Mouse (Mus musculus): ENCODE measurements around the gene Laptm5. TPM values are rescaled to one million over a fixed set of nuclear protein-coding genes. Genes with fewer than 3 reads are reported as not detected.

Gene Laptm5
- polyA plus RNA-seq, 1 experiment, result not detected

GRCm38 (mm10) chr4:130957156-130957555, 44.2 kb downstream of the Laptm5 start:
- Histone ChIP-seq H3K27ac (ENCODE audit: insufficient read depth, low read depth, low read length) (no peak overlapping the region), H3K4me3 (ENCODE audit: insufficient read depth, low read depth, low read length) (no peak overlapping the region), H3K4me1 (ENCODE audit: control insufficient read depth, insufficient read depth, low read length) (no peaks in the 10 kb centered on the region)
- WGBS, result 75% methylated on average over 10 of the region's 10 CpGs
- TF ChIP-seq POLR2A (IDR thresholded peaks at IDR 0.05; ENCODE audit: insufficient read depth, low read depth, low read length) (no peak), CTCF (IDR thresholded peaks at IDR 0.05; ENCODE audit: insufficient read depth, low read depth, low read length) (no peak)

- no peaks in the 10 kb centered on the region for H3K4me1 ChIP-seq (ENCODE audit: control insufficient read depth, insufficient read depth, low read length)
- no peak for TF ChIP-seq POLR2A (IDR thresholded peaks at IDR 0.05; ENCODE audit: insufficient read depth, low read depth, low read length)
- TF ChIP-seq CTCF (IDR thresholded peaks at IDR 0.05; ENCODE audit: insufficient read depth, low read depth, low read length), result no peak
- 81% methylated on average over 5 of the region's 5 CpGs for WGBS
- no peak overlapping the region for H3K27ac ChIP-seq (ENCODE audit: insufficient read depth, low read depth, low read length)
- H3K4me3 ChIP-seq (ENCODE audit: insufficient read depth, low read depth, low read length), result no peak overlapping the region
Measured at GRCm38 (mm10) chr4:130958812-130959211, 45.9 kb downstream of the Laptm5 start.

GRCm38 (mm10) chr4:130959678-130960077, 46.8 kb downstream of the Laptm5 start:
- Histone ChIP-seq H3K4me3 (ENCODE audit: insufficient read depth, low read depth, low read length) (no peak overlapping the region), H3K27ac (ENCODE audit: insufficient read depth, low read depth, low read length) (no peak overlapping the region), H3K4me1 (ENCODE audit: control insufficient read depth, insufficient read depth, low read length) (no peaks in the 10 kb centered on the region)
- TF ChIP-seq POLR2A (IDR thresholded peaks at IDR 0.05; ENCODE audit: insufficient read depth, low read depth, low read length) (no peak), CTCF (IDR thresholded peaks at IDR 0.05; ENCODE audit: insufficient read depth, low read depth, low read length) (no peak)
- WGBS, result 53% methylated on average over 6 of the region's 6 CpGs

- 27% methylated on average over 9 of the region's 9 CpGs for WGBS
- Histone ChIP-seq H3K4me3 (ENCODE audit: insufficient read depth, low read depth, low read length) (no peak overlapping the region), H3K27ac (ENCODE audit: insufficient read depth, low read depth, low read length) (no peak overlapping the region), H3K4me1 (ENCODE audit: control insufficient read depth, insufficient read depth, low read length) (no peaks in the 10 kb centered on the region)
- TF ChIP-seq POLR2A (IDR thresholded peaks at IDR 0.05; ENCODE audit: insufficient read depth, low read depth, low read length) (no peak), CTCF (IDR thresholded peaks at IDR 0.05; ENCODE audit: insufficient read depth, low read depth, low read length) (peak; percentile 93)
Measured at GRCm38 (mm10) chr4:130960118-130960734, 47.3 kb downstream of the Laptm5 start.

- H3K4me1 ChIP-seq (ENCODE audit: control insufficient read depth, insufficient read depth, low read length), result no peaks in the 10 kb centered on the region
- TF ChIP-seq CTCF (IDR thresholded peaks at IDR 0.05; ENCODE audit: insufficient read depth, low read depth, low read length), result no peak
- no peak for TF ChIP-seq POLR2A (IDR thresholded peaks at IDR 0.05; ENCODE audit: insufficient read depth, low read depth, low read length)
- WGBS, result 94% methylated on average over 1 of the region's 1 CpGs
- H3K4me3 ChIP-seq (ENCODE audit: insufficient read depth, low read depth, low read length), result no peak overlapping the region
- no peak overlapping the region for H3K27ac ChIP-seq (ENCODE audit: insufficient read depth, low read depth, low read length)
Measured at GRCm38 (mm10) chr4:130971278-130971677, 58.4 kb downstream of the Laptm5 start.

GRCm38 (mm10) chr4:130972421-130972829, 59.5 kb downstream of the Laptm5 start:
- no peak overlapping the region for H3K4me3 ChIP-seq (ENCODE audit: insufficient read depth, low read depth, low read length)
- peaks cover 3% of the 10 kb centered on the region for H3K4me1 ChIP-seq (ENCODE audit: control insufficient read depth, insufficient read depth, low read length)
- no peak overlapping the region for H3K27ac ChIP-seq (ENCODE audit: insufficient read depth, low read depth, low read length)
- WGBS, result 56% methylated on average over 5 of the region's 5 CpGs
- TF ChIP-seq CTCF (IDR thresholded peaks at IDR 0.05; ENCODE audit: insufficient read depth, low read depth, low read length), result no peak

GRCm38 (mm10) chr4:130973332-130974263, 60.7 kb downstream of the Laptm5 start:
- H3K4me3 ChIP-seq (ENCODE audit: insufficient read depth, low read depth, low read length), result no peak overlapping the region
- WGBS, result 36% methylated on average over 19 of the region's 19 CpGs
- H3K4me1 ChIP-seq (ENCODE audit: control insufficient read depth, insufficient read depth, low read length), result peaks cover 3% of the 10 kb centered on the region
- H3K27ac ChIP-seq (ENCODE audit: insufficient read depth, low read depth, low read length), result no peak overlapping the region; the same call in 1 of the 2 replicates
- TF ChIP-seq CTCF (IDR thresholded peaks at IDR 0.05; ENCODE audit: insufficient read depth, low read depth, low read length) (no peak), POLR2A (IDR thresholded peaks at IDR 0.05; ENCODE audit: insufficient read depth, low read depth, low read length) (no peak)

- H3K27ac ChIP-seq (ENCODE audit: insufficient read depth, low read depth, low read length), result no peak overlapping the region
- TF ChIP-seq POLR2A (IDR thresholded peaks at IDR 0.05; ENCODE audit: insufficient read depth, low read depth, low read length) (no peak), CTCF (IDR thresholded peaks at IDR 0.05; ENCODE audit: insufficient read depth, low read depth, low read length) (no peak)
- WGBS, result 76% methylated on average over 3 of the region's 3 CpGs
- H3K4me3 ChIP-seq (ENCODE audit: insufficient read depth, low read depth, low read length), result no peak overlapping the region
- H3K4me1 ChIP-seq (ENCODE audit: control insufficient read depth, insufficient read depth, low read length), result peaks cover 9% of the 10 kb centered on the region
Measured at GRCm38 (mm10) chr4:130978981-130979380, 66.1 kb downstream of the Laptm5 start.

All from olfactory bulb, adult 2 months (tissue).